Mouse (Mus musculus) megakaryocyte, embryonic 14.5 days (primary cell): ENCODE measurements around the gene Avl9. TPM values are rescaled to one million over a fixed set of nuclear protein-coding genes. Genes with fewer than 3 reads are reported as not detected.

Experiments
- H3K27me3 ChIP-seq: replicated peaks from 2 replicates; pipeline ENCODE3; 2012; ENCODE audit warnings: inconsistent platforms
- H3K36me3 ChIP-seq: replicated peaks from 2 replicates; pipeline ENCODE3; 2012; ENCODE audit warnings: low read length, inconsistent platforms, mixed read lengths
- H3K4me1 ChIP-seq: 2 replicates; pipeline ENCODE4 v1.6.1; 2012; ENCODE audit warnings: inconsistent platforms
- H3K4me3 ChIP-seq: replicated peaks from 2 replicates; pipeline ENCODE3; 2012; ENCODE audit warnings: moderate library complexity, mild to moderate bottlenecking, inconsistent platforms
- H3K9me3 ChIP-seq: 2 replicates; pipeline ENCODE4 v1.6.1; 2012; ENCODE audit warnings: inconsistent platforms
- FLI1 ChIP-seq: IDR thresholded peaks from 2 replicates; pipeline ENCODE4 v1.6.1; 2012; ENCODE audit warnings: low read length, inconsistent platforms, mixed read lengths
- GATA1 ChIP-seq: IDR thresholded peaks from 3 replicates; pipeline ENCODE4 v1.6.1; 2012; ENCODE audit warnings: mixed read lengths, low read length, inconsistent platforms, borderline replicate concordance
- polyA plus RNA-seq: library from polyadenylated mRNA; stranded (reverse); fragments of >175 nt; gene quantifications from 2 replicates; pipeline ENCODE4 v1.2.3, GENCODE M21; 2012; ENCODE audit warnings: low replicate concordance; ENCODE audit not compliant: insufficient read depth

The Avl9 gene
- 1.1 and 1.3 TPM in 2 replicates for polyA plus RNA-seq

DNA sequence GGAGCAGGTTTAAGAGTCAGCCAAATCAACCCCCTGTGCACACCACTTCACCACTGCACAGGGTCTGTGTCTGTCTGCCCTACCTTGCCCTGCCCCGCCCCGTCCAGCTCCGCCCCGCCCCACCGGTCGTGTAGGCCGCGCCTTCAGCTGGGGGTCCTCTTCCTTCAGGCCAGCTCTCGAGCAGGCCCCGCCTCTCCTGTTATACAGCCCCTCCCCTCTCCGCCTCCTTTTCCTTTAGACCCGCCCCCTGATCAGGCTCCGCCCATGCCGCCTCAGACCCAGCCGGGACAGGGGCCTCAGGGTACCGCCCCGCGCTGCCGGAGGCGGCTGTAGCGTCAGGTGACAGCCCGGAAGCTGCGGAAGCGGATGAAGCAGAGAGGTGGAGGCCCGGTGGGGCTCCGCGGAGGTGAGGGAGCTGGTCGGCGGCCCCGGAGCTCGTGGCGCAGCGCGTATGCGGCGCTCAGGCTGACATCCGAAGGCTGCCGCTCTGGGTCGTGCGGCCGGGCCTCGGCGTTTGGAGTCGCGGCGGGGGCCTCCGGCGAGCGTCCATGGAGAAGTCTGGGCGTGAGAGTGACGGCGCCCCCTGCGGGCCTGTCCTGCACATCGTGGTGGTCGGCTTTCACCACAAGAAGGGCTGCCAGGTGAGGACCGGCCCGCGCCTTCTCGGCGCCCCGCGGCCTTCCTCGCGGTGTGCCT, at the start of gene Avl9:
TSS of gene Avl9 (plus strand) at position 326 of the 696 bp plus-strand sequence.
- H3K4me1 ChIP-seq = peaks cover 20% of the 10 kb centered on the region; the same call in 1 of the 2 replicates
- H3K4me3 ChIP-seq = peak within 1 kb of the TSS; percentile 97
- H3K36me3 ChIP-seq = no peaks in the 10 kb centered on the region
- no peaks in the 10 kb centered on the region for H3K9me3 ChIP-seq
- TF ChIP-seq FLI1 (no peak), GATA1 (no peak)
- no peaks in the 10 kb centered on the region for H3K27me3 ChIP-seq

DNA sequence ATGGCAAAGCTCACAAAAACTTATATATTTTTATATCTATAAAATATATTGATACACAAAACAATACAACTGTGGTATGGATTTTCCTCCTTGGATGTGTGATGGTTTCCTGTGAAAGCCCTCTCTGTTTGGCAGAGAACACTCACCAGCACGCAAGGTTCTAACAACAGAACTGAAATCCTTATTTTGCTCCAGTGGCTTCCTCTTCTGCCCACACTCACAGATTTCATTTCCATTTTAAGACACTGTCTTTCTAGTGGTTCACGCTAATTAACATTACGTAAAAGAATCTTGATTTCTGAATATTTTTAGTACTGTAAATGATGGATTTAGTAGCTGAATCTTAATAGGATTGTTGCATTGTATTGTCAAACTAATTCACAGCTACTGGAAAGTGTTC, 26.5 kb upstream of the Avl9 start:
- Histone ChIP-seq H3K36me3 (no peaks in the 10 kb centered on the region), H3K9me3 (no peaks in the 10 kb centered on the region), H3K27me3 (peaks cover 7% of the 10 kb centered on the region), H3K4me3 (no peak overlapping the region), H3K4me1 (peaks cover 6% of the 10 kb centered on the region)
- TF ChIP-seq FLI1 (no peak), GATA1 (no peak)

DNA sequence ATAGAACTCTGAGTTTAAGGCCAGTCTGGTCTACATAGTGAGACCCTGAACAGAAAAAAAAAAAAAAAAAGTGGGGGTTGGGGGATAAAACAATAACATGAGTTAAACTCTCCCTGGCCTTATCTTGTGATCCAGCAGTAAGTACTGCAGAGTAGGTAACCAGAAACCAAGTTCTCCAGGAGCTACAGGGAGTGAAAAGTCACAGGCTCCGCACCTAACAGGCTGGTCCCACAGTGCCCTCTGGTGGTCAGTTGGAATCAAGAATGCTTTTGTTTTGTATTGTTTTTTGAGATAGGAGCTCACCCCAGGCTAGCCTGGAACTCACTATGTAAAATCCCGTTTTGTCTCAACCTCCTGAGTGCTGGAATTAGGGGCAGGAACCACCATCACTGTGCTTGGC, 23.5 kb upstream of the Avl9 start:
- H3K4me1 ChIP-seq = peaks cover 6% of the 10 kb centered on the region
- H3K4me3 ChIP-seq = peak overlapping the region; percentile 73
- H3K36me3 ChIP-seq = no peaks in the 10 kb centered on the region
- no peaks in the 10 kb centered on the region for H3K9me3 ChIP-seq
- H3K27me3 ChIP-seq = peaks cover 7% of the 10 kb centered on the region
- TF ChIP-seq FLI1 (no peak), GATA1 (no peak)

DNA sequence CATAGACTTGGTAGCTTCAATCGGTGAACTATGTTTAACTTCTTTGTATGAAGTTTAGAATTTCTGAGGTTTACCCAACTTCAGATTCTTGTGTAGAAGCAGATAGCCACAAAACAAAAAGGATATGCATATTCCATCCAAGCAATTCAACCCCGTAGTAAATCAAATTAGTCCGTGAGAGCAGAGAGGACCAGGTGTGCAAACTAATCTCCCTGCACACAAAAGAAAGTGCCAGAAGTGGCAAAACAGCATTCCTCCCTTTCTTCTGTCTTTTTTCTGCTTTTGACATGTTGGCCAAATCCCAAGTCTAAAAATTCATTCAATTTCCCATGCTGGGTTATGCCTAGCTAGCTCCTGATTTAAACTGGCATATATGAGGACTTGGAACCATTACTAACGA, 22.3 kb upstream of the Avl9 start:
- H3K36me3 ChIP-seq = no peaks in the 10 kb centered on the region
- no peaks in the 10 kb centered on the region for H3K9me3 ChIP-seq
- peaks cover 6% of the 10 kb centered on the region for H3K4me1 ChIP-seq
- H3K27me3 ChIP-seq = peaks cover 7% of the 10 kb centered on the region
- TF ChIP-seq FLI1 (no peak), GATA1 (no peak)
- no peak overlapping the region for H3K4me3 ChIP-seq

- peak within 1 kb of the TSS; percentile 100 for H3K4me3 ChIP-seq
- H3K9me3 ChIP-seq = peaks cover 3% of the 10 kb centered on the region; the same call in 1 of the 2 replicates
- H3K36me3 ChIP-seq = peaks cover 10% of the 10 kb centered on the region
- H3K4me1 ChIP-seq = peaks cover 22% of the 10 kb centered on the region
- no peaks in the 10 kb centered on the region for H3K27me3 ChIP-seq
- TF ChIP-seq GATA1 = no peak
- TF ChIP-seq FLI1 = peak; percentile 94
Measured at GRCm38 (mm10) chr6:56703931-56704900, 10.5 kb upstream of the Avl9 start, which contains the start of gene Lsm5. Gene Lsm5, minus strand, starts transcription at chr6:56704710.

- H3K4me1 ChIP-seq = peaks cover 20% of the 10 kb centered on the region; the same call in 1 of the 2 replicates
- H3K9me3 ChIP-seq = no peaks in the 10 kb centered on the region
- peak overlapping the region; percentile 97 for H3K4me3 ChIP-seq
- TF ChIP-seq FLI1 (no peak), GATA1 (no peak)
- no peaks in the 10 kb centered on the region for H3K36me3 ChIP-seq
- no peaks in the 10 kb centered on the region for H3K27me3 ChIP-seq
Measured at GRCm38 (mm10) chr6:56714186-56714573, 519 bp upstream of the Avl9 start.

GRCm38 (mm10) chr6:56715270-56715666, 569 bp downstream of the Avl9 start:
- H3K4me3 ChIP-seq = peak overlapping the region; percentile 97
- no peaks in the 10 kb centered on the region for H3K36me3 ChIP-seq
- no peaks in the 10 kb centered on the region for H3K9me3 ChIP-seq
- H3K27me3 ChIP-seq = no peaks in the 10 kb centered on the region
- TF ChIP-seq FLI1 (no peak), GATA1 (no peak)
- H3K4me1 ChIP-seq = peaks cover 20% of the 10 kb centered on the region; the same call in 1 of the 2 replicates

DNA sequence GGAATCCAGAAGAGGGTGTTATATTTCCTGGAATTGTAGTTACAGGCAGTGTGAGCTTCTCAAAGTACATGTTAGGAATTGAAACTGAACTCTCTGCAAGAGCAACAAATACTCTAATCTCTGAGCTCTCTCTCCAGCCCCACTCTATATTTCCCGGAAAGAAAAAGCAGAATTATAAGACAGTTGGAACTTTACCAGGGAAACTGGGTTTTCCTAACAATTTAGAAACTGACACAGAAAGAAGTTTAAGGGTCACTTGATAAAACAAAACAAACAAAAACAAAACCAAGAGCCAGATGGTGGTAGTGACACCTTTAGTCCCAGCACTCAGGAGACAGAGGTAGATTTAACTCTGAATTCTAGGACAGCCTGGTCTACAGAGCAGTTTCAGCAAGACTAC, 4.4 kb downstream of the Avl9 start:
- peaks cover 29% of the 10 kb centered on the region for H3K4me1 ChIP-seq
- H3K4me3 ChIP-seq = no peak overlapping the region
- no peaks in the 10 kb centered on the region for H3K9me3 ChIP-seq
- TF ChIP-seq FLI1 (no peak), GATA1 (no peak)
- H3K27me3 ChIP-seq = no peaks in the 10 kb centered on the region
- H3K36me3 ChIP-seq = peaks cover 13% of the 10 kb centered on the region

DNA sequence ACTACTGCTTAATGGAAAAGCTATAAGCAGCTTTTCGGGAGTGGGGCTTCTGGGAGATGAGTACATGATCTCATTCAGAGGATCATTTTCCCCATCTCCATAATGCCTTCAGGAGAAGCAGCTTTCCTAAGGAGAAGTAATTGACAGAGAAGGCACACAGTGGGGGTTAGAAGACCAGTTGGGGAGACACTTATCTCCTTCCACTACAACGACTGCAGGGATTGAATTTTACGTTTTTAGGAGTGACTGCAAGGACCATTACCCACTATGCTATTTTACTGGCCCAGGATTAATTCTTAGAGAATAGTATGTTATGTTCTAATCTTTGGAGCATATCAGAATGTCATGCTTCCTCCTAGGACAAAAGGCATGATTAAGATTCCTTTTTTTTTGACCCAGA, 6.2 kb downstream of the Avl9 start:
- no peak for TF ChIP-seq GATA1
- no peak for TF ChIP-seq FLI1
- no peak overlapping the region for H3K4me3 ChIP-seq
- peaks cover 30% of the 10 kb centered on the region for H3K36me3 ChIP-seq
- H3K27me3 ChIP-seq = no peaks in the 10 kb centered on the region
- H3K9me3 ChIP-seq = no peaks in the 10 kb centered on the region
- H3K4me1 ChIP-seq = peaks cover 32% of the 10 kb centered on the region

DNA sequence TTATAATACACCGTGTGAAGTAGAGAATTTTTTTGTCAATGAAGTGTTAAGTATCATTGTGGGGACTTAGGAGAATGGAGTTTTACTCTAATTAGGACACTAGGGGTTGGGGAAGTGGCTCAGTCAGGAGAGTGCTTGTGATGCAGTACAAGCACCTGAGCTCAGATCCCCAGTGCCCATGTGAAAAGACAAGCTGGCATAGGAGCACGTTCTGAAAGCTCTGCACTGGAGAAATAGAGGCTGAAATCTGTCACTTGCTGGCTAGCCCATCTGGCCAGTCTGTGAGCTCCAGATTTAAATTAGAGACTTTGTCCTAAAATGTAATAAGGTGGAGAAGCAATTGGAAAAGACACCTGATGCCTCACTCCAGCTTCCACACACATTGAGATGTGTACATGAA, 17.8 kb downstream of the Avl9 start:
- Histone ChIP-seq H3K4me3 (no peak overlapping the region), H3K9me3 (no peaks in the 10 kb centered on the region), H3K27me3 (no peaks in the 10 kb centered on the region), H3K4me1 (peaks cover 9% of the 10 kb centered on the region), H3K36me3 (peaks cover 86% of the 10 kb centered on the region)
- TF ChIP-seq GATA1 (no peak), FLI1 (no peak)
